Mouse (Mus musculus) midbrain, embryonic 12.5 days (tissue): ENCODE measurements around the gene Satb1. TPM values are rescaled to one million over a fixed set of nuclear protein-coding genes. Genes with fewer than 3 reads are reported as not detected.

Source experiments
- ATAC-seq: fragments of 200-750 bp; cut with Nextera tagmentation; 2 replicates; pipeline ENCODE4 v1.8.0; 2017; ENCODE audit warnings: low read depth, moderate TSS enrichment, moderate library complexity; ENCODE audit not compliant: low FRiP score
- H3K27ac ChIP-seq: fragments of 300-500 bp; sonication (generic); replicated peaks from 2 replicates; pipeline ENCODE4 v1.5.1; 2016; ENCODE audit warnings: mild to moderate bottlenecking
- H3K27me3 ChIP-seq: fragments of 300-500 bp; sonication (generic); 2 replicates; pipeline ENCODE4 v1.6.1; 2016; ENCODE audit warnings: mild to moderate bottlenecking
- H3K36me3 ChIP-seq: fragments of 300-500 bp; sonication (generic); 2 replicates; pipeline ENCODE4 v1.6.1; 2016
- H3K4me1 ChIP-seq: fragments of 300-500 bp; sonication (generic); 2 replicates; pipeline ENCODE4 v1.6.1; 2016
- H3K4me2 ChIP-seq: fragments of 300-500 bp; sonication (generic); replicated peaks from 2 replicates; pipeline ENCODE4 v1.6.1; 2016; ENCODE audit warnings: mild to moderate bottlenecking, moderate library complexity
- H3K4me3 ChIP-seq: fragments of 300-500 bp; sonication (generic); 2 replicates; pipeline ENCODE4 v1.5.1; 2016; ENCODE audit warnings: mild to moderate bottlenecking
- H3K9ac ChIP-seq: fragments of 300-500 bp; sonication (generic); replicated peaks from 2 replicates; pipeline ENCODE4 v1.6.1; 2016; ENCODE audit warnings: mild to moderate bottlenecking, moderate library complexity
- H3K9me3 ChIP-seq: fragments of 300-500 bp; sonication (generic); 2 replicates; pipeline ENCODE4 v1.6.1; 2016; ENCODE audit warnings: mild to moderate bottlenecking
- WGBS: fragments of 180-500 bp; shearing (Covaris S2); methylation state at CpG from one replicate; pipeline ENCODE4 v1.1.7; 2016; 5-methylcytosine and 5-hydroxymethylcytosine counted together
- polyA plus RNA-seq: library from polyadenylated mRNA; unstranded; fragments of >200 nt; fragmentation: Nextera tagmentation; extraction: Ambion mirVana; gene quantifications from 2 replicates; pipeline ENCODE4 v1.2.1, GENCODE M21; 2016

Gene Satb1
- polyA plus RNA-seq, 1 experiment from 2014 or later, result 35.9 TPM

DNA sequence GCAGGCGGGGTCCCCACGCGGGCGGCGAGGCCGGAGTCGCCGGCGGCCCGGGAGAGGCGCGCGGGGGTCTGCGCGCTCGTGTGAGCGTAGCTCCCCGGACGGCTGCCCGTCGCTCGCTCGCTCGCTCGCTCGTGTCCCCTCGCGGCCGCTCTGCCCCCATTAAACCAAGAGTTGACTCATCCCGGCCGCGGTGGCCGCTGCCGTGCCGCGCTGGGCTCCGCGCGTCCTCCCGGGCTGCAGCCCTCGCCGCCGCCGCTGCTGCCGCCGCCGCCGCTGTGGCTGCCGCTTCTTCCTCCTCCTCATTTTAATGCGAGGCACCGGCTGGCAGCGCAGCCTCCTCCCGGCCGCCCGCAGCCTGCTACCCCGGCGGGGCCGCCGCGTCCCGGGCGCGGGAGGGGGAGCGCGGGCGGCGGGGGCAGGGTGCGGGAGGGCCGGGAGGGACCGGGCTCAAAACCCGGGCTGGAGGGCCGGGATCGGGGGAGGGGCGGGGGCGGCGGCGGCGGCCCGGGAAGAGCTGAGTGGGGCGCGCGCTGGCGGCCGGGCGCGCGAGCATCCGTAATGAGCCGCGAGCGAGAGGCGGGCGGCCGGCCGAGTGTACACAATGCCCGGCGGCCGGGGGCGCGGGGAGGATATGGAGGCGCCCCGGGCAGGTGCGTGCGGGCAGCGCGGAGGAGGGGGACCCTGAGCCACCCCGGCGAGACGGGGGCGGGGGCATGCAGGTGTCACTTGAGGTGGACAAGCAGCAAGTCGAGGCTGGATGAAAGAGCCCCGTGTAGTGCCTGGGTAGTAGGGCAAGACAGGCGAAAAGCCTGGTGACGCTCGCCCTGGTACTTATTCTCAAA lies 19.9 kb downstream of the Satb1 start:
- peak overlapping the region; percentile 82 for H3K9ac ChIP-seq
- peak overlapping the region; percentile 95 for H3K27ac ChIP-seq
- ATAC-seq, result peak; percentile 88
- H3K27me3 ChIP-seq, result no peaks in the 10 kb centered on the region
- no peaks in the 10 kb centered on the region for H3K9me3 ChIP-seq
- H3K36me3 ChIP-seq, result 0 out of 2 replicates have a peak, but pooled peaks cover 6% of the 10 kb centered on the region
- WGBS, result under 1% methylated on average over 75 of the region's 115 CpGs
- H3K4me3 ChIP-seq, result peak overlapping the region; percentile 69
- H3K4me2 ChIP-seq, result peak overlapping the region; percentile 66
- H3K4me1 ChIP-seq, result peaks cover 9% of the 10 kb centered on the region; the same call in 1 of the 2 replicates

DNA sequence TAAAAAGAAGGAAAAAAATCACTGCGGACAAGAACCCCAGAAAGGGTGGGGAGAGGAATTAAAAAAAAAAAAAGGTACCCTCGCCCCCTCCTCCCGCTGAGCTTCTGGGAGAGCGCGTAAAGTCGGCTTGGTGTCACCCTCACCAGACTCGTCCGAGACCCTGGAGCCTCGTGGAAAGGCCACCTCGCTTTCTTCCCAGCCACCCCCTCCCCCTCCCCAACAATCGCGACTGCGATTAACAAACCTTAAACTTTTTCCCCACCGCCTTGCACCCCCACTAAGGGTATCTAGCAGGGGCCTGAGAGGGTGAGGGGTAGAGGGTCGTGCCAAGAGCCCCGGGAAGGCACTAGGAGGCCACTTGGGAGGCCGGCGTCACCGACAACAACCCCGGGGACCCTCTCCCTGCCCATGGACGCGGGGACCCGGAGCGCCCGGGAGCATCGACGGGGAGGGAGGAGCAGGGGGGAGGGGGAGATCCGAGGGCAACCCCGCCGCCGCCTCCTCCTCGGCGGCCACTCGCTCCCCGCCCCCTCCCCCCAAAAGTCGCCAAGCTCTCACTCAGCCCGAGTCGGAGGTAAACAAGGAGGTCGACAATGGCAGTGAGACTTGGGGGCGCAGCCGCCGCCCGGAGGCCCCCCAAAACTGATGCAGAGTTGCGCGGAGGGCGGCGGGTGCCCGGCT lies 20.7 kb downstream of the Satb1 start:
- Histone ChIP-seq H3K4me1 (peaks cover 9% of the 10 kb centered on the region; the same call in 1 of the 2 replicates), H3K4me3 (peak overlapping the region; percentile 69), H3K9ac (peak overlapping the region; percentile 82), H3K27ac (peak overlapping the region; percentile 95), H3K27me3 (no peaks in the 10 kb centered on the region), H3K36me3 (0 out of 2 replicates have a peak, but pooled peaks cover 6% of the 10 kb centered on the region), H3K9me3 (no peaks in the 10 kb centered on the region), H3K4me2 (peak overlapping the region; percentile 66)
- ATAC-seq, result peak; percentile 64
- 2% methylated on average over 31 of the region's 48 CpGs for WGBS

- Histone ChIP-seq H3K36me3 (0 out of 2 replicates have a peak, but pooled peaks cover 6% of the 10 kb centered on the region), H3K27ac (peak overlapping the region; percentile 95), H3K9me3 (no peaks in the 10 kb centered on the region), H3K4me3 (peak overlapping the region; percentile 69), H3K4me2 (peak overlapping the region; percentile 66), H3K27me3 (no peaks in the 10 kb centered on the region), H3K4me1 (peaks cover 9% of the 10 kb centered on the region; the same call in 1 of the 2 replicates), H3K9ac (peak overlapping the region; percentile 82)
- whole genome bisulfite sequencing, result 0% methylated on average over 11 of the region's 11 CpGs
- ATAC-seq, result peak; percentile 13; the same call in 1 of the 2 replicates
These were observed 21.2 kb downstream of the Satb1 start for GRCm38 (mm10) chr17:51811911-51812260.

- H3K9ac ChIP-seq, result peak overlapping the region; percentile 82
- H3K4me1 ChIP-seq, result peaks cover 9% of the 10 kb centered on the region; the same call in 1 of the 2 replicates
- peak overlapping the region; percentile 69 for H3K4me3 ChIP-seq
- H3K9me3 ChIP-seq, result no peaks in the 10 kb centered on the region
- H3K27me3 ChIP-seq, result no peaks in the 10 kb centered on the region
- H3K27ac ChIP-seq, result peak overlapping the region; percentile 95
- WGBS, result 1% methylated on average over 8 of the region's 8 CpGs
- 0 out of 2 replicates have a peak, but pooled peaks cover 7% of the 10 kb centered on the region for H3K36me3 ChIP-seq
- H3K4me2 ChIP-seq, result peak overlapping the region; percentile 66
- ATAC-seq, result no peak
These were observed 21.8 kb downstream of the Satb1 start for GRCm38 (mm10) chr17:51811086-51811868.

DNA sequence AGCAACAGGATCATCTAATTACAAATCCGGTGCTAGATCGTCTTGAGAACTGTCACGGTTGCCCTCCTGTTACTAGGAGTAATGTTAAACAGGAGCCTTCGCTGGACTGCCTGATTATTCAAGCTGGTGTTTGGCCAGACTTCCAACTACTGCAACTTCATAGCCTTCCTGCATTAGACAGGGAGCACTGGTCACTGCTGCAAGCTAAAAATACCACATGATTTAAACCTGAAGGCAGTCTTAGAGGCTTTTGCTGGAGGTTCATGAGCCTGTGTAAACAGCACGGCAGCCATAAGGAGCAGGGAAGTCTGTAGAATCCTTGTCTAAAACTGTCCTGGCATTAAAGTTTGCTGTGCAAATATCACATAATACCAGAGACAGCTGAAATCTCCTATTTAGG lies 25.7 kb downstream of the Satb1 start:
- Histone ChIP-seq H3K9ac (no peak overlapping the region), H3K4me1 (peaks cover 9% of the 10 kb centered on the region; the same call in 1 of the 2 replicates), H3K4me2 (no peak overlapping the region), H3K4me3 (no peak overlapping the region), H3K9me3 (no peaks in the 10 kb centered on the region), H3K36me3 (peaks cover 38% of the 10 kb centered on the region), H3K27ac (0 out of 2 replicates have a peak overlapping the region, but pooled peaks have one; percentile 39), H3K27me3 (no peaks in the 10 kb centered on the region)
- ATAC-seq, result no peak
- WGBS, result 59% methylated on average over 5 of the region's 5 CpGs

DNA sequence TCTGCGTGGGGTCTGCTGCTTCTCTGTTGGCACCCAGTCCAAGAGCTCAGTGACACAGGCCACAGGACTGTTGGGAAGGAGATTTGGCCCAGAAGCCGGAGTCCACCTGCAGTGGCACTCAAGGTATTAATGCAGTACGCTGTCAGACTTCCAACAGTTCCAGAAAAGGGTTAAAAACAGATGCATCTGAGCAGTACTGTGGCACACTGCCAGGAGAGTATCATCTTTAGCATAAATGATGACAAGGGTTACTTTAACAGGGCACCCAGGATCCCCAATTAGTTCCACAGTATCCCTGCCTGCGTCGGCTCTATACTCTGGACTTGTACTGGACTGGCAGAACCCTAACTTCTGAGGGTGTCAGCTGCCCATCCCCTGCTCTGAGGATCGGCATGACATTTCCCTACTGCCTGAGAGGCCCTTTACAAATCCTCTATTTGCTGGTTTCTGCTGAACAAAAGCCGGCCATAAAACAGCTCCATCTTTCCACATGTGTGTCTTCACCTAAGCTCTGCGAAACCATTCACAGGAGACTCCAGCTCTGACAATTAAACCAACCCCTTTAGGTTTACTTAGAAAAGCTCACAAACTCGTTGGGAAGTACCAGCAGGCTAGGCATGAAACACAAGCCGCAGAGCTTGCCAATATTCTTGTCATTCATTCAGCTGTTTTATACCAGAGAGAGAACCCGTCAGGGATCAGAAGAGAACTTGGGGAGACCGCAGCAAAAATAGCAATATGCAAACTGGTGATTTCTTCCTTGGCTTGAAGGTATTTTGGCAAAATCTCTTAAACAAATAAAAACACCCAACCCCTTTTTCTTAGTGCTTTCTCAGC lies 26.7 kb downstream of the Satb1 start:
- 79% methylated on average over 12 of the region's 12 CpGs for WGBS
- Histone ChIP-seq H3K9me3 (no peaks in the 10 kb centered on the region), H3K36me3 (peaks cover 48% of the 10 kb centered on the region), H3K27me3 (no peaks in the 10 kb centered on the region), H3K4me1 (peaks cover 9% of the 10 kb centered on the region; the same call in 1 of the 2 replicates), H3K4me3 (no peak overlapping the region), H3K27ac (0 out of 2 replicates have a peak overlapping the region, but pooled peaks have one; percentile 3), H3K9ac (no peak overlapping the region), H3K4me2 (no peak overlapping the region)
- ATAC-seq, result no peak

- Histone ChIP-seq H3K4me1 (no peaks in the 10 kb centered on the region), H3K4me2 (no peak overlapping the region), H3K36me3 (peaks cover 36% of the 10 kb centered on the region), H3K27me3 (no peaks in the 10 kb centered on the region), H3K27ac (no peak overlapping the region), H3K9ac (no peak overlapping the region), H3K4me3 (no peak overlapping the region), H3K9me3 (no peaks in the 10 kb centered on the region)
- WGBS, result 89% methylated on average over 6 of the region's 6 CpGs
- no peak for ATAC-seq
These were observed 32.9 kb downstream of the Satb1 start for GRCm38 (mm10) chr17:51800208-51800607.

- no peak for ATAC-seq
- Histone ChIP-seq H3K9ac (no peak overlapping the region), H3K9me3 (no peaks in the 10 kb centered on the region), H3K27me3 (no peaks in the 10 kb centered on the region), H3K27ac (no peak overlapping the region), H3K4me2 (no peak overlapping the region), H3K4me3 (no peak overlapping the region), H3K36me3 (peaks cover 12% of the 10 kb centered on the region; the same call in 1 of the 2 replicates), H3K4me1 (peaks cover 3% of the 10 kb centered on the region; the same call in 1 of the 2 replicates)
- WGBS, result 91% methylated on average over 5 of the region's 5 CpGs
These were observed 36.6 kb downstream of the Satb1 start for GRCm38 (mm10) chr17:51796459-51796858.

DNA sequence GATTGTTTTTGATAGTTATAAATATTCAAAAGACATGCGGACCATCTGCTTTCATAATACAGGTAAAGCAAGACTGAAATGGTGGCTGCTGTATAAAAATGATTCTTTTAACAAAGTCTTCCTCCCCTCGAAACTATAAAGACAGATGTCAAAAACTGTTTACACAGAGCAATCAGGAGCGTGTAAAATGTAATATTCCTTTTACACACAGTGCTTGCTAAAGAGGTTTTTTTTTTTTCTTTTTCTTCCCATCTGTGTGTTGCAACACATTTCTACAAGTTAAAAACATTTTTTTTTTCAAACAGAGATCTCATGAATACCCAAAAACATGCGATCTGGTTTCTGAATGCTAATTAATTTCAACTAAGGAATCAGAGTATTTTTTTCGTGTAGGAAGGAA lies 41.9 kb downstream of the Satb1 start:
- ATAC-seq, result peak; percentile 7; the same call in 1 of the 2 replicates
- Histone ChIP-seq H3K36me3 (peaks cover 5% of the 10 kb centered on the region; the same call in 1 of the 2 replicates), H3K4me1 (peaks cover 16% of the 10 kb centered on the region), H3K9ac (no peak overlapping the region), H3K4me2 (peak overlapping the region; percentile 29; the same call in 1 of the 2 replicates), H3K9me3 (no peaks in the 10 kb centered on the region), H3K27ac (0 out of 2 replicates have a peak overlapping the region, but pooled peaks have one; percentile 84), H3K4me3 (no peak overlapping the region), H3K27me3 (no peaks in the 10 kb centered on the region)
- WGBS, result 61% methylated on average over 5 of the region's 5 CpGs

DNA sequence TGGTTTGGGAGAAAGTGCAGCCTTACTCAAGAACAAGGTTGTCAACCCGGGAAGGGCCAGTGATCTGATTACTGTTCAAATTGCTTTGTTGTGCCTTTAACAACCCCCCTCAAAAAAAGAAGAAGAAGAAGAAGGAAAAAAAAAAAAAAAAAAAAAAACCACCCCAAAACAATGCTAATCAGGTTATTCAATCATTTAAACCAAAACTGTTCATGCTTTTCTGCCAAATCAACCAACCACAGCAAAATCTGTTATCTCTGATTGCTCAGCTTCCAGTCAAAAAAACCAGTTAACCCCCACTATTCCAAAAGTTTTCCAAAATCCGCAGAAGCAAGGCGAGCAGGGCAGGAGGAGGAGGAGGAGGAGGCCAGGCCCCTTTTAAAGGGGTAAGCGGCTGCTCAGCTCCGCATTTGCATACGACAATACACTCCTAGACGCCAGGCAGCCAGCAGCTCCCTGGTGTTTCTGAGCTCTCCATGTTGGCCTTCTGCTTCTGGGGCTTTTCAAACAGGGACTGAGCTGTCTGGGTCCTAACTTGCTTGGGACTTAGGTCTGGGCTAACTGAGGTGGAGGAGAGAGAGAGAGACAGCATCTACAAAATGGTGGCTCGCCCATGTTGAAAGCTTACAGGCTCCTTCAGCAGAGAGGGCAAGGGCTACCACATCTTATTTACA lies 42.6 kb downstream of the Satb1 start:
- Histone ChIP-seq H3K4me3 (no peak overlapping the region), H3K27me3 (no peaks in the 10 kb centered on the region), H3K36me3 (peaks cover 5% of the 10 kb centered on the region; the same call in 1 of the 2 replicates), H3K9ac (no peak overlapping the region), H3K27ac (peak overlapping the region; percentile 84), H3K4me2 (peak overlapping the region; percentile 29), H3K4me1 (peaks cover 19% of the 10 kb centered on the region), H3K9me3 (no peaks in the 10 kb centered on the region)
- peak; percentile 86 for ATAC-seq
- WGBS, result 8% methylated on average over 8 of the region's 8 CpGs
